Comparison of ENCODE assay signal across 16 mouse cellular contexts in genomic region chr10:115143641-115144040, GRCm38 (mm10). TPM values are rescaled to one million over a fixed set of nuclear protein-coding genes. Genes with fewer than 3 reads are reported as not detected.
DNase-seq lines count a peak whose midpoint lies in the region; ATAC-seq and TF ChIP-seq lines count a peak whose summit lies in the region.
"Had no signal": no experiment of that assay in that cellular context is flagged by ENCODE, and none has a peak within 500 bp of the region (broad histone marks: within the 10 kb centered on the region; RNA-seq: fewer than 3 reads in every experiment).

No protein-coding gene starts in this region.

- no peak overlapping the region for H3K4me3 ChIP-seq in heart, embryonic 12.5 days
- no peak overlapping the region for H3K4me3 ChIP-seq in neural tube, embryonic 15.5 days (replicated peaks)
- no peak overlapping the region for H3K4me3 ChIP-seq in neural tube, embryonic 11.5 days (ENCODE audit: low read depth, low read length)
- H3K4me3 ChIP-seq in cerebellum, adult 2 months (replicated peaks; ENCODE audit: insufficient read depth, low read depth, low read length), result no peak overlapping the region
- H3K4me3 ChIP-seq: forebrain, embryonic 12.5 days; limb, embryonic 13.5 days; midbrain, embryonic 12.5 days; stomach, embryonic 15.5 days had no signal

- no peaks in the 10 kb centered on the region for H3K36me3 ChIP-seq in heart, embryonic 12.5 days
- no peaks in the 10 kb centered on the region for H3K36me3 ChIP-seq in neural tube, embryonic 15.5 days
- no peaks in the 10 kb centered on the region for H3K36me3 ChIP-seq in neural tube, embryonic 11.5 days (ENCODE audit: control insufficient read depth, insufficient read depth, low read length)
- H3K36me3 ChIP-seq: forebrain, embryonic 12.5 days; limb, embryonic 13.5 days; midbrain, embryonic 12.5 days; stomach, embryonic 15.5 days had no signal

- 43% methylated on average over 6 of the region's 6 CpGs for WGBS in heart, embryonic 12.5 days
- WGBS in neural tube, embryonic 15.5 days, result 57% methylated on average over 6 of the region's 6 CpGs
- WGBS in neural tube, embryonic 11.5 days, result 58% methylated on average over 6 of the region's 6 CpGs
- 78% methylated on average over 6 of the region's 6 CpGs for WGBS in cerebellum, adult 2 months

- peak; percentile 24 to 42 for DNase-seq in heart, postnatal 10 days
- DNase-seq in neural tube, embryonic 10.5 days (ENCODE audit: extremely low spot score, low spot score), result peak; percentile 42
- DNase-seq in embryo, embryonic 10.5 days (ENCODE audit: low spot score), result peak; percentile 74
- peak; percentile 30 for DNase-seq in neural tube, embryonic 11.5 days (ENCODE audit: low spot score)
- DNase-seq in cerebellum, adult 2 months, result no peak
- no peak for DNase-seq in cerebellum, adult 8-10 months
- DNase-seq: cerebellum, postnatal 10 days had no signal

- no peak for TF ChIP-seq CTCF in cerebellum, adult 2 months (IDR thresholded peaks at IDR 0.05; ENCODE audit: borderline replicate concordance, insufficient read depth, low read depth, low read length)

- no peak overlapping the region for H3K4me2 ChIP-seq in heart, embryonic 12.5 days
- no peak overlapping the region for H3K4me2 ChIP-seq in neural tube, embryonic 15.5 days
- no peak overlapping the region for H3K4me2 ChIP-seq in neural tube, embryonic 11.5 days (ENCODE audit: low read depth)
- H3K4me2 ChIP-seq: forebrain, embryonic 12.5 days; heart, embryonic 11.5 days; limb, embryonic 13.5 days; midbrain, embryonic 12.5 days; stomach, embryonic 15.5 days had no signal

- no peaks in the 10 kb centered on the region for H3K4me1 ChIP-seq in heart, embryonic 12.5 days (replicated peaks)
- H3K4me1 ChIP-seq in neural tube, embryonic 15.5 days, result peaks cover 4% of the 10 kb centered on the region
- no peaks in the 10 kb centered on the region for H3K4me1 ChIP-seq in neural tube, embryonic 11.5 days (ENCODE audit: control insufficient read depth, insufficient read depth, low read length)
- no peaks in the 10 kb centered on the region for H3K4me1 ChIP-seq in cerebellum, adult 2 months (ENCODE audit: control insufficient read depth, insufficient read depth, low read length)
- H3K4me1 ChIP-seq: forebrain, embryonic 12.5 days; limb, embryonic 13.5 days; midbrain, embryonic 12.5 days; stomach, embryonic 15.5 days had no signal

- ATAC-seq in heart, embryonic 12.5 days (ENCODE audit: insufficient number of reproducible peaks, low FRiP score), result no peak
- no peak for ATAC-seq in neural tube, embryonic 15.5 days (ENCODE audit: low FRiP score)
- no peak for ATAC-seq in neural tube, embryonic 11.5 days (ENCODE audit: insufficient read depth, low FRiP score, low TSS enrichment)
- ATAC-seq: CD4-positive, CD25-positive, alpha-beta regulatory T cell, adult 4 months had no signal

- no peak overlapping the region for H3K9ac ChIP-seq in heart, embryonic 12.5 days
- H3K9ac ChIP-seq in neural tube, embryonic 15.5 days (replicated peaks), result no peak overlapping the region
- no peak overlapping the region for H3K9ac ChIP-seq in neural tube, embryonic 11.5 days (ENCODE audit: low read length)
- H3K9ac ChIP-seq: forebrain, embryonic 12.5 days; limb, embryonic 13.5 days; midbrain, embryonic 12.5 days; stomach, embryonic 15.5 days had no signal

- no peaks in the 10 kb centered on the region for H3K9me3 ChIP-seq in heart, embryonic 12.5 days (replicated peaks)
- H3K9me3 ChIP-seq in neural tube, embryonic 15.5 days (replicated peaks), result no peaks in the 10 kb centered on the region
- H3K9me3 ChIP-seq in neural tube, embryonic 11.5 days (ENCODE audit: control insufficient read depth, low read length), result no peaks in the 10 kb centered on the region
- H3K9me3 ChIP-seq: forebrain, embryonic 12.5 days; limb, embryonic 13.5 days; midbrain, embryonic 12.5 days; stomach, embryonic 15.5 days had no signal

- TF ChIP-seq POLR2A in cerebellum, adult 2 months (IDR thresholded peaks at IDR 0.05; ENCODE audit: borderline replicate concordance, insufficient read depth, low read length), result no peak

- no peaks in the 10 kb centered on the region for H3K27me3 ChIP-seq in heart, embryonic 12.5 days (replicated peaks)
- H3K27me3 ChIP-seq in neural tube, embryonic 15.5 days (replicated peaks), result no peaks in the 10 kb centered on the region
- H3K27me3 ChIP-seq in neural tube, embryonic 11.5 days (ENCODE audit: control insufficient read depth, insufficient read depth, low read length), result no peaks in the 10 kb centered on the region
- H3K27me3 ChIP-seq in cerebellum, adult 2 months (ENCODE audit: control insufficient read depth, insufficient read depth, low read length), result no peaks in the 10 kb centered on the region
- H3K27me3 ChIP-seq: forebrain, embryonic 12.5 days; limb, embryonic 13.5 days; midbrain, embryonic 12.5 days; stomach, embryonic 15.5 days had no signal

- intact Hi-C loops in heart, postnatal 10 days (cut with DNase I), result no loop called here

- no peak overlapping the region for H3K27ac ChIP-seq in heart, embryonic 12.5 days (ENCODE audit: poor library complexity, severe bottlenecking)
- no peak overlapping the region for H3K27ac ChIP-seq in neural tube, embryonic 15.5 days (replicated peaks)
- no peak overlapping the region for H3K27ac ChIP-seq in neural tube, embryonic 11.5 days (ENCODE audit: low read depth, low read length)
- no peak overlapping the region for H3K27ac ChIP-seq in cerebellum, adult 2 months (ENCODE audit: insufficient read depth, low read length)
- H3K27ac ChIP-seq: forebrain, embryonic 12.5 days; limb, embryonic 13.5 days; midbrain, embryonic 12.5 days; stomach, embryonic 15.5 days had no signal

RNA-seq across cellular contexts. Expression of gene Tph2, which starts 41.2 kb away (rescaled TPM):
- not detected for total RNA-seq in heart, postnatal 10 days (2021)
- not detected in 2 replicates for polyA plus RNA-seq in heart, embryonic 12.5 days (2016; fragmentation: Nextera tagmentation; extraction: Ambion mirVana)
- 0.46 and 2.3 TPM in 2 replicates for polyA plus RNA-seq in neural tube, embryonic 15.5 days (2015; fragmentation: Nextera tagmentation; extraction: Ambion mirVana)
- polyA plus RNA-seq in neural tube, embryonic 11.5 days (2014; fragmentation: Nextera tagmentation; extraction: Ambion mirVana), result 0.11 and 0.32 TPM in 2 replicates
- polyA plus RNA-seq in cerebellum, adult 2 months (2012; rRNA removed), result 6.7 and 6.9 TPM in 2 replicates
- total RNA-seq: adrenal gland, adult 18-20 months had no signal
- polyA plus RNA-seq: CD4-positive, CD25-positive, alpha-beta regulatory T cell, adult 4 months; forebrain, embryonic 12.5 days; heart, embryonic 11.5 days had no signal

Comparison
In these comparisons a context has a peak if more than half of its experiments do, and no peak if none do; other contexts are left out.
1. DNase-seq: peak in heart, postnatal 10 days (2 of 2), neural tube, embryonic 10.5 days (single experiment), embryo, embryonic 10.5 days (single experiment) and neural tube, embryonic 11.5 days (single experiment); none in cerebellum, adult 2 months (0 of 2) and cerebellum, adult 8-10 months (single experiment).